Comparison of ENCODE assay signal across 9 mouse cellular contexts in genomic region chr2:29669711-29670110, GRCm38 (mm10). TPM values are rescaled to one million over a fixed set of nuclear protein-coding genes. Genes with fewer than 3 reads are reported as not detected.
DNase-seq lines count a peak whose midpoint lies in the region; ATAC-seq and TF ChIP-seq lines count a peak whose summit lies in the region.
"Had no signal": no experiment of that assay in that cellular context is flagged by ENCODE, and none has a peak within 500 bp of the region (broad histone marks: within the 10 kb centered on the region; RNA-seq: fewer than 3 reads in every experiment).

No protein-coding gene starts in this region.

- peaks cover 62% of the 10 kb centered on the region for H3K4me1 ChIP-seq in cerebellum, adult 2 months (ENCODE audit: control insufficient read depth, insufficient read depth, low read length)
- H3K4me1 ChIP-seq in kidney, adult 2 months (ENCODE audit: control insufficient read depth, insufficient read depth, low read length) = peaks cover 31% of the 10 kb centered on the region
- peaks cover 81% of the 10 kb centered on the region for H3K4me1 ChIP-seq in thymus, adult 2 months (replicated peaks; ENCODE audit: control insufficient read depth, insufficient read depth, low read length)

- TF ChIP-seq POLR2A in cerebellum, adult 2 months (IDR thresholded peaks at IDR 0.05; ENCODE audit: borderline replicate concordance, insufficient read depth, low read length) = no peak
- TF ChIP-seq POLR2A in kidney, adult 2 months (IDR thresholded peaks at IDR 0.05; ENCODE audit: low read depth, low read length) = no peak
- no peak for TF ChIP-seq POLR2A in thymus, adult 2 months (IDR thresholded peaks at IDR 0.05; ENCODE audit: control insufficient read depth, extremely low read depth, insufficient read depth, low read length, poor library complexity)

- ATAC-seq in megakaryocyte-erythroid progenitor cell, adult 5-6 weeks (replicated peaks; ENCODE audit: low FRiP score, low TSS enrichment, poor library complexity, severe bottlenecking) = no peak
- no peak for ATAC-seq in monocyte, adult 5-6 weeks (replicated peaks; ENCODE audit: insufficient number of reproducible peaks, low FRiP score, low TSS enrichment, poor library complexity, severe bottlenecking)

- H3K4me3 ChIP-seq in cerebellum, adult 2 months (replicated peaks; ENCODE audit: insufficient read depth, low read depth, low read length) = no peak overlapping the region
- H3K4me3 ChIP-seq in kidney, adult 2 months (ENCODE audit: insufficient read depth, low read depth, low read length) = no peak overlapping the region
- H3K4me3 ChIP-seq in thymus, adult 2 months (ENCODE audit: control insufficient read depth, insufficient read depth, low read length) = no peak overlapping the region
- H3K4me3 ChIP-seq: limb, embryonic 13.5 days had no signal

- 0 out of 2 replicates have a peak overlapping the region, but pooled peaks have one; percentile 25 for H3K27ac ChIP-seq in cerebellum, adult 2 months (ENCODE audit: insufficient read depth, low read length)
- peak overlapping the region; percentile 18; the same call in 1 of the 2 replicates for H3K27ac ChIP-seq in kidney, adult 2 months (ENCODE audit: insufficient read depth, low read depth, low read length)
- H3K27ac ChIP-seq in thymus, adult 2 months (ENCODE audit: control insufficient read depth, insufficient read depth, low read length) = peak overlapping the region; percentile 88
- H3K27ac ChIP-seq: limb, embryonic 13.5 days had no signal

- H3K27me3 ChIP-seq in cerebellum, adult 2 months (ENCODE audit: control insufficient read depth, insufficient read depth, low read length) = no peaks in the 10 kb centered on the region
- H3K27me3 ChIP-seq in kidney, adult 2 months (replicated peaks; ENCODE audit: control insufficient read depth, insufficient read depth, low read length) = no peaks in the 10 kb centered on the region
- H3K27me3 ChIP-seq in thymus, adult 2 months (ENCODE audit: control insufficient read depth, insufficient read depth, low read length) = no peaks in the 10 kb centered on the region
- H3K27me3 ChIP-seq: limb, embryonic 13.5 days had no signal

- DNase-seq in cerebellum, adult 2 months = peak in 1 of 2 experiments; percentile 58
- DNase-seq in cerebellum, adult 8-10 months = no peak
- DNase-seq in kidney, adult 2 months = peak; percentile 43
- no peak for DNase-seq in kidney, adult 18-20 months
- no peak for DNase-seq in thymus, adult 2 months
- no peak for DNase-seq in thymus, postnatal 36 days

- TF ChIP-seq CTCF in cerebellum, adult 2 months (IDR thresholded peaks at IDR 0.05; ENCODE audit: borderline replicate concordance, insufficient read depth, low read depth, low read length) = no peak
- TF ChIP-seq CTCF in kidney, adult 2 months (conservative IDR thresholded peaks at IDR 0.05; ENCODE audit: insufficient read depth, insufficient read length, low read depth, low read length) = no peak
- TF ChIP-seq CTCF in thymus, adult 2 months (IDR thresholded peaks at IDR 0.05; ENCODE audit: borderline replicate concordance, control insufficient read depth, extremely low read depth, insufficient read depth, low read length, poor library complexity) = no peak

- no peaks in the 10 kb centered on the region for H3K36me3 ChIP-seq in kidney, adult 2 months (ENCODE audit: control insufficient read depth, insufficient read depth, low read length)
- no peaks in the 10 kb centered on the region for H3K36me3 ChIP-seq in thymus, adult 2 months (ENCODE audit: control insufficient read depth, insufficient read depth, low read length)
- H3K36me3 ChIP-seq: limb, embryonic 13.5 days had no signal

RNA-seq across cellular contexts. Expression of gene Rapgef1, which starts 50.2 kb away (rescaled TPM):
- polyA plus RNA-seq in cerebellum, adult 2 months (2012; rRNA removed) = 72.6 and 80.3 TPM in 2 replicates
- polyA plus RNA-seq in kidney, adult 2 months (2012; rRNA removed) = 38.9 and 41.7 TPM in 2 replicates
- polyA plus RNA-seq in thymus, adult 2 months (2012; rRNA removed) = 132 and 143 TPM in 2 replicates
- 52.4 and 58.0 TPM in 2 replicates for total RNA-seq in megakaryocyte-erythroid progenitor cell, adult 5-6 weeks (2014; fragmentation: Nextera tagmentation)
- total RNA-seq in megakaryocyte-erythroid progenitor cell, adult 5-6 weeks (2017) = 30.6 and 41.4 TPM in 2 replicates
- 62.3 to 108 TPM (median 83.0 TPM) in 3 replicates for total RNA-seq in monocyte, adult 5-6 weeks (2017)

Comparison
In these comparisons a context has a peak if more than half of its experiments do, and no peak if none do; other contexts are left out.
1. H3K27ac ChIP-seq: peak in every context shown above with its lines; median percentile 88 in thymus, adult 2 months; 25 in cerebellum, adult 2 months; 18 in kidney, adult 2 months.